Mouse (Mus musculus) inflammation-experienced regulatory T-cells, adult 6 months (primary cell): Measurements from ENCODE around the gene Fbxo11. TPM values are rescaled to one million over a fixed set of nuclear protein-coding genes. Genes with fewer than 3 reads are reported as not detected.

Source experiments
- ATAC-seq: one replicate; pipeline ENCODE4 v1.8.0; 2017
- polyA plus RNA-seq, 3 experiments: library from polyadenylated mRNA; unstranded; fragments of 100-300 nt; shearing (Covaris generic); gene quantifications; one replicate each; pipeline ENCODE4 v1.2.1; 2017

Gene Fbxo11
- 10 to 100 TPM; 15.8 to 26.4 (median 17.9) TPM for polyA plus RNA-seq

GRCm38 (mm10) chr17:88065031-88065800 lies at the start of gene Fbxo11:
Gene Fbxo11, minus strand, starts transcription at chr17:88065291.
- no peak for ATAC-seq

GRCm38 (mm10) chr17:88113883-88114229 lies 48.8 kb upstream of the Fbxo11 start:
- ATAC-seq = no peak

GRCm38 (mm10) chr17:88113015-88113882 lies 48.2 kb upstream of the Fbxo11 start:
- peak; percentile 59 for ATAC-seq

GRCm38 (mm10) chr17:88111865-88112645 lies 47.0 kb upstream of the Fbxo11 start:
- peak; percentile 73 for ATAC-seq

- ATAC-seq = no peak
These were observed 46.1 kb upstream of the Fbxo11 start for GRCm38 (mm10) chr17:88111081-88111796.

GRCm38 (mm10) chr17:88107708-88108107 lies 42.6 kb upstream of the Fbxo11 start:
- no peak for ATAC-seq

- ATAC-seq = no peak
These were observed 41.3 kb upstream of the Fbxo11 start for GRCm38 (mm10) chr17:88106365-88106764.

- ATAC-seq = no peak
These were observed 37.5 kb upstream of the Fbxo11 start for GRCm38 (mm10) chr17:88102597-88102996.

- ATAC-seq = no peak
These were observed 33.2 kb upstream of the Fbxo11 start for GRCm38 (mm10) chr17:88098181-88098852.

GRCm38 (mm10) chr17:88097543-88097942 lies 32.5 kb upstream of the Fbxo11 start:
- no peak for ATAC-seq

- no peak for ATAC-seq
These were observed 31.8 kb upstream of the Fbxo11 start for GRCm38 (mm10) chr17:88096809-88097399.

- ATAC-seq = no peak
These were observed 30.6 kb upstream of the Fbxo11 start for GRCm38 (mm10) chr17:88095517-88096198.

GRCm38 (mm10) chr17:88094327-88094726 lies 29.2 kb upstream of the Fbxo11 start:
- no peak for ATAC-seq

GRCm38 (mm10) chr17:88093798-88094197 lies 28.7 kb upstream of the Fbxo11 start:
- no peak for ATAC-seq

- ATAC-seq = no peak
These were observed 20.9 kb upstream of the Fbxo11 start for GRCm38 (mm10) chr17:88085976-88086375.

GRCm38 (mm10) chr17:88081446-88081845 lies 16.4 kb upstream of the Fbxo11 start:
- no peak for ATAC-seq

GRCm38 (mm10) chr17:88079771-88080170 lies 14.7 kb upstream of the Fbxo11 start:
- no peak for ATAC-seq

- no peak for ATAC-seq
These were observed 7.0 kb upstream of the Fbxo11 start for GRCm38 (mm10) chr17:88072047-88072446.

GRCm38 (mm10) chr17:88068024-88068719 lies 3.1 kb upstream of the Fbxo11 start:
- no peak for ATAC-seq
